Mouse (Mus musculus) midbrain, embryonic 14.5 days (tissue): ENCODE data around the gene Fam184a. TPM values are rescaled to one million over a fixed set of nuclear protein-coding genes. Genes with fewer than 3 reads are reported as not detected.
"Not testable (repeated sequence)": the region's sequence is repeated elsewhere in the genome, so short reads cannot be mapped to it uniquely, and the experiment has no call there.

Experiments
- ATAC-seq: fragments of 200-750 bp; cut with Nextera tagmentation; 2 replicates; pipeline ENCODE4 v1.8.0; 2017; ENCODE audit warnings: moderate number of reproducible peaks, moderate library complexity; ENCODE audit not compliant: low FRiP score, low TSS enrichment
- DNase-seq: peaks from one replicate; pipeline ENCODE4 v3.0.0-alpha.2; 2015
- H3K27ac ChIP-seq: fragments of 300-500 bp; sonication (generic); replicated peaks from 2 replicates; pipeline ENCODE4 v1.5.1; 2014; ENCODE audit warnings: mild to moderate bottlenecking, low read depth, low read length, moderate library complexity
- H3K27me3 ChIP-seq: fragments of 300-500 bp; sonication (generic); 2 replicates; pipeline ENCODE4 v1.6.1; 2014; ENCODE audit warnings: low read length, control low read depth, mixed read lengths; ENCODE audit not compliant: control insufficient read depth, insufficient read depth
- H3K36me3 ChIP-seq: fragments of 300-500 bp; sonication (generic); 2 replicates; pipeline ENCODE4 v1.6.1; 2014; ENCODE audit warnings: low read length, control low read depth; ENCODE audit not compliant: control insufficient read depth, insufficient read depth
- H3K4me1 ChIP-seq: fragments of 300-500 bp; sonication (generic); 2 replicates; pipeline ENCODE4 v1.6.1; 2014; ENCODE audit warnings: mild to moderate bottlenecking, antibody characterized with exemption, low read length, control low read depth; ENCODE audit not compliant: control insufficient read depth, insufficient read depth
- H3K4me2 ChIP-seq: fragments of 300-500 bp; sonication (generic); 2 replicates; pipeline ENCODE4 v1.6.1; 2014; ENCODE audit warnings: mild to moderate bottlenecking, low read length, moderate library complexity
- H3K4me3 ChIP-seq: fragments of 300-500 bp; sonication (generic); replicated peaks from 2 replicates; pipeline ENCODE4 v1.5.1; 2014; ENCODE audit warnings: low read depth, low read length
- H3K9ac ChIP-seq: fragments of 300-500 bp; sonication (generic); replicated peaks from 2 replicates; pipeline ENCODE4 v1.6.1; 2014; ENCODE audit warnings: mild to moderate bottlenecking, low read length, moderate library complexity
- H3K9me3 ChIP-seq: fragments of 300-500 bp; sonication (generic); 2 replicates; pipeline ENCODE4 v1.6.1; 2016; ENCODE audit warnings: low read length, control low read depth, mixed read lengths; ENCODE audit not compliant: control insufficient read depth
- WGBS: fragments of 180-500 bp; shearing (Covaris S2); extraction: QIAGEN DNeasy Blood & Tissue Kit; methylation state at CpG from one replicate; pipeline ENCODE4 v1.1.7; 2014; 5-methylcytosine and 5-hydroxymethylcytosine counted together
- polyA plus RNA-seq: library from polyadenylated mRNA; unstranded; fragments of >200 nt; fragmentation: Nextera tagmentation; extraction: Ambion mirVana; gene quantifications from 2 replicates; pipeline ENCODE4 v1.2.1, GENCODE M21; 2014

Gene Fam184a
- polyA plus RNA-seq, 1 experiment from 2014 or later, result 13.6 TPM

GRCm38 (mm10) chr10:53683226-53683625, 67.7 kb downstream of the Fam184a start:
- no peak for DNase-seq

GRCm38 (mm10) chr10:53679690-53680557, 71.0 kb downstream of the Fam184a start:
- ATAC-seq (peak; percentile 35; the same call in 1 of the 2 replicates), DNase-seq (peak; percentile 33)
- Histone ChIP-seq H3K9me3 (no peaks in the 10 kb centered on the region), H3K4me1 (no peaks in the 10 kb centered on the region), H3K9ac (no peak overlapping the region), H3K4me3 (no peak overlapping the region), H3K4me2 (no peak overlapping the region), H3K27me3 (no peaks in the 10 kb centered on the region), H3K27ac (no peak overlapping the region), H3K36me3 (peaks cover 2% of the 10 kb centered on the region; the same call in 1 of the 2 replicates)
- WGBS, result 36% methylated on average over 6 of the region's 6 CpGs

More at GRCm38 (mm10) chr10:53683226-53683625, 67.7 kb downstream of the Fam184a start:
- H3K27me3 ChIP-seq, result no peaks in the 10 kb centered on the region
- no peak overlapping the region for H3K27ac ChIP-seq
- no peaks in the 10 kb centered on the region for H3K9me3 ChIP-seq
- no peak overlapping the region for H3K4me2 ChIP-seq
- no peak overlapping the region for H3K4me3 ChIP-seq
- no peak for ATAC-seq
- H3K36me3 ChIP-seq, result no peaks in the 10 kb centered on the region
- H3K9ac ChIP-seq, result no peak overlapping the region
- H3K4me1 ChIP-seq, result no peaks in the 10 kb centered on the region
- WGBS, result 76% methylated on average over 5 of the region's 5 CpGs

DNA sequence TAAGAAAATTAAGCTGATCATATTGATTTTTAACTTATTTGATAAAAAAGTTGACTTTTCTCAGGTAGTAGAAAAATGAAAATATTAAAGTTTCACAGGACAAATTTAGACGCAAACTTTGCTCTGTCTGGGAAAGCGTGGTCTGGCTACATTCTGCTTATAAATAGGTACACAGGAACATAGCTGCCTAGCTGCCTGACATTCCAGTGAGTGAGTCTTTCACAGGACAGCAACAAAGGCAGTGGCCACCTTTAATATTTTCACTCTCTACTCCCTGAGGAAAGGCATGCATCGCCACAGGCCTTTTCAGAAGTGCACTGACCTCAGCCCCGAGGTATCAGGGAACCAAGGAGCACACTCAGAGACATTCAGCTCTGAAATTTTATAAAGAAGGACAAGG, 89.1 kb downstream of the Fam184a start:
- Histone ChIP-seq H3K4me2 (no peak overlapping the region), H3K27me3 (no peaks in the 10 kb centered on the region), H3K36me3 (no peaks in the 10 kb centered on the region), H3K4me1 (no peaks in the 10 kb centered on the region), H3K4me3 (no peak overlapping the region), H3K9ac (no peak overlapping the region), H3K27ac (no peak overlapping the region), H3K9me3 (no peaks in the 10 kb centered on the region)
- 81% methylated on average over 4 of the region's 4 CpGs for WGBS
- ATAC-seq (no peak), DNase-seq (no peak)

- not testable (repeated sequence) for H3K4me1 ChIP-seq, ATAC-seq, H3K4me2 ChIP-seq, H3K27me3 ChIP-seq, H3K4me3 ChIP-seq, H3K36me3 ChIP-seq, H3K9ac ChIP-seq, H3K9me3 ChIP-seq, H3K27ac ChIP-seq, DNase-seq
- 86% methylated on average over 5 of the region's 5 CpGs for WGBS
Measured at GRCm38 (mm10) chr10:53654239-53654638, 96.7 kb downstream of the Fam184a start.

DNA sequence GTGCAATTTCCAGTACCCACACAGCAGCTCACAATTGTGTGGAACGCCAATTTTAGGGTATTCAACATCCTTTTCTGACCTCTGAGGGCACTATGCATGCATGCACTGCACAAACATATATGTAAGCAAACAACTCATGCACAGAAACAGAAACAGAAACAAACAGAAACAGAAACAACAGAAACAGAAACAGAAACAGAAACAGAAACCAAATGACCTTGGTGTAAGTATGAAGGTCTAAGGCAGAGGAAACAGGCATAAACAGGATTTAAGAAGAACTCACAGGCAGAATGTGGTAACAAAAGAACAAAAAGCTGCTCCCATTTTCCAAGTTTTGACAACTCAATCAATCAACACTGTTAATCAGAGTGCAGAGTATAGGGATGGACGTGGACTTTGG, 100.2 kb downstream of the Fam184a start:
- no peak overlapping the region for H3K9ac ChIP-seq
- peaks cover 11% of the 10 kb centered on the region; the same call in 1 of the 2 replicates for H3K36me3 ChIP-seq
- H3K9me3 ChIP-seq, result no peaks in the 10 kb centered on the region
- no peaks in the 10 kb centered on the region for H3K27me3 ChIP-seq
- no peaks in the 10 kb centered on the region for H3K4me1 ChIP-seq
- no peak overlapping the region for H3K27ac ChIP-seq
- no peak overlapping the region for H3K4me3 ChIP-seq
- WGBS, result 81% methylated on average over 2 of the region's 2 CpGs
- no peak for DNase-seq
- ATAC-seq, result no peak
- no peak overlapping the region for H3K4me2 ChIP-seq

DNA sequence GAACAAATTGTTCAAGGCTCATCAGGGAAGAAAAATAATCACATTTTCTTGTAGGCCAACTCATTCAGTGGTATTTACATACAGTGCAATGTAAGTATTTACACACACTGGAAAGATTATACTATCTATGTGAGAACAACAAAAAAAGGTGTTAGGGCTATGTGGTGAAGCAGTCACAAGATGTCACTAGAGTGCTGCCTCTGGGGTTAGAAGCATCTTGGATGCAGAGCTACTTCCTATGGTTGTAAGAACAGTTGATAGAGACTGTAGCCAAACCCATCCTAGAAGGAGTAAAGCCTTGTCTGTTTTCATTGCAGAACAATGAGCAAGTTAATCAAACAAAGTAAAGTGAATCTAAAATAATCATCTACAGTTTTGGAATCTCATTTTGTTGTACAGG, 109.4 kb downstream of the Fam184a start:
- Histone ChIP-seq H3K27ac (no peak overlapping the region), H3K9ac (no peak overlapping the region), H3K4me3 (no peak overlapping the region), H3K36me3 (no peaks in the 10 kb centered on the region), H3K9me3 (no peaks in the 10 kb centered on the region), H3K27me3 (no peaks in the 10 kb centered on the region), H3K4me2 (no peak overlapping the region), H3K4me1 (no peaks in the 10 kb centered on the region)
- DNase-seq, result peak; percentile 85
- peak; percentile 72; the same call in 1 of the 2 replicates for ATAC-seq

DNA sequence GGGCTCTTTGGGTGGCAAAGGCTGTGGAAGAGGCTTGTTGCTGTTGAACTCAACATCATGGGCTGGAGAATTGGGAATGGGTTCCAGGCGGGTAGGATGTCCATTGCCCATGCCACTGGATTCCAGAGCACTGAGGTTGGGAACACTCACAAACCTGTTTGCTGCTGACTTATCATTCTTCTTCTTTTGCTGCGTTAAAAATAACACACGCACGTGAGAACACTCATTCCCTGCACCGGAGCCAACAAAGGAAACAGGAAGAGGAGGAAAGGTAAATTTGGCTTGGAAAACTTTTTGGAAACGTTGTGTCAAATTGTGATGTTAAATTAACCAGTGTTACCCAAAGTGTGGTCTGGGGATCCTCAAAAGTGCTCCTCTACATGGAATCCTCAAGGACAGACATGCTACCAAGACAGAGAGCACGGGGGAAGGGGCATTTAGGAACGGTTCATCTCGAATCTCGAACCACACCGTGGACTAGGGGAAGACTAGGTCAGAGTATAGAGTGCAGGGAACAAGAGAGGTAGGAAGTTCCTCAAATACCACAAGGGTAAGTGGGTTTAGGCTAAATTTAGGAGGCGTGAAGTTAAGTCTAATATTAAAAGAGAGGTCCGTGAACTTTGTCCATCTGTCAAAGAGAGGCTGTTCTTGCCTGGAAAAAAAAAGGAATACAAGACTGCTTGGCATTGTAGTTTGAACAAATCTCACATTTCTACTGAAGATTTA, 115.5 kb downstream of the Fam184a start:
- WGBS, result 90% methylated on average over 13 of the region's 13 CpGs
- no peak overlapping the region for H3K27ac ChIP-seq
- H3K4me3 ChIP-seq, result no peak overlapping the region
- DNase-seq (no peak), ATAC-seq (no peak)
- no peaks in the 10 kb centered on the region for H3K36me3 ChIP-seq
- no peaks in the 10 kb centered on the region for H3K4me1 ChIP-seq
- no peaks in the 10 kb centered on the region for H3K9me3 ChIP-seq
- H3K9ac ChIP-seq, result no peak overlapping the region
- H3K27me3 ChIP-seq, result no peaks in the 10 kb centered on the region
- H3K4me2 ChIP-seq, result no peak overlapping the region

- DNase-seq (no peak), ATAC-seq (no peak)
- 73% methylated on average over 10 of the region's 10 CpGs for WGBS
- Histone ChIP-seq H3K9ac (no peak overlapping the region), H3K9me3 (no peaks in the 10 kb centered on the region), H3K36me3 (no peaks in the 10 kb centered on the region), H3K27ac (no peak overlapping the region), H3K4me3 (no peak overlapping the region), H3K4me1 (no peaks in the 10 kb centered on the region), H3K27me3 (no peaks in the 10 kb centered on the region), H3K4me2 (no peak overlapping the region)
Measured at GRCm38 (mm10) chr10:53634160-53634559, 116.8 kb downstream of the Fam184a start.
